Mouse (Mus musculus) right cerebral cortex, adult 2 months (tissue): Measurements from ENCODE around the gene Map7.

Source experiments
- DNase-seq, 2 experiments: peaks; one replicate each; pipeline ENCODE4 v3.0.0; 2021 to 2022; ENCODE audit warnings: low spot score in 2 of 2

Gene Map7

DNA sequence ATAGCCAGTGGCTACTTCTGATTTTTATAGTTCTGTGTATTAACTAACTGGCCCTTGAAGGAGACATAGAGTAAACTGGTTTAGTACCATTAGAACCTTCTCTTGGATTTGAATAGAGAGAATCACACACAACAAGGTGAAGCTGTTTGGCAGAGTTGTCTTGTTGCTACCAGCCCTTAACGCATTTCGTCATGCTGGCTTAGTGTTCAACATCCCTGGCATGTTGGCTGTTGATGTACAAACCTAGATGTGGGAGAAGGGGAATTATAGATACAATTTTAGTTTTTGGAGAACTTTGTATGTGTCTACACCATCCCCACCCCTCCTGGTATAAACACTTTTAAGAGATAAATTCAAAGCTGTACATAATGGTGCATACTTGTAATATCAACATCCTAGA, 37.5 kb downstream of the Map7 start:
- no peak for DNase-seq

DNA sequence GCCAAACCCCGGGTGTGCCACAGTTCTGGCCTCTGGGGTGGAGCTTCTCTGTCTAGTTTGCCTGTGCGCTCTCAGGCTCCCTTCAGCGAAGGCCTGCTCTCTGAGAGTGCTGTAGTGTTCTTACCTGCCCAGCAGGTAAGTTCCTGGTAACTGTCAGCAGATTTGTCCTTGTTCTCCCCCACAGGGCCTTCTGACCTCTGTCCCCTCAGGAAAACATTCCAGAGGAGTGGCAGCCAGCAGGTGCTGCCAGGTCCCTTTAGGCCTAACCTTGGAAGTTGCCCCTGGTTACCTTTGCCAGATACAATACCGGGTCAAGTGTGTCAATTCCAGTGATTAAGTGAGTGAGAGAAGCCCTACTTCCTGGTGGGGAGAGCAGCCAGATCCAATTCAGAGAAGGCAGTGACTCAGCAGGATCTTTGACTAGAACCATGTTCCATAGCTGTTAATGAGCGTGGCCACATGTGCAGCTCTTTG, 38.6 kb downstream of the Map7 start:
- no peak for DNase-seq

DNA sequence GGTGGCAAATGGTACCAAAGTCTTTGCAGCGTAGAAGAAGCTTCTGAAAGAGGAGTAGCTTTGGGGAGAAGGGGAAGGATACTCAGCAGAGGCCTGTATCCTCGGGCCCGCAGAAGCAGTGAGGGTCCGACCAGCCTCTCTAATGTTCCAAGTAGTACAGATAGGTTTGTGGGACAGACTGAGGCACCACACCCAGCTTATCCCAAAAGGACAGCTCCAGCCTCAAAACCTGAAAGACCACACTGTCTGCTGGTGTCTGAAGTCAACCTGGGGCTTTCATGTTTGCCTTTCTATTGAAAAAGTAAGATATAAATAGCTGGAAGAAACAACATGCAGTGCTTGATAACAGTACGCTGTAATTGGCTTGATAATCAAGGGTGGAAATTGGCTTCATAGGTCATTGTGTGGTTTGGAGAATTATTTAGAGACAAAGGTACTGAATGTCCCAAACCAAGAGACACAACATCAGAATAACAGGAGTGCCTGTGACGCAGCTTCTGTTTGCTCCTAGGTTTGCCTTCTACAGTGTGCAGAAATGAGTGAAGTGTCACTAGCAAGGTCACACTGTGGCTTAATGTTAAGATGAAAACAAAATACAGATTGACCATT, 42.0 kb downstream of the Map7 start:
- no peak for DNase-seq

DNA sequence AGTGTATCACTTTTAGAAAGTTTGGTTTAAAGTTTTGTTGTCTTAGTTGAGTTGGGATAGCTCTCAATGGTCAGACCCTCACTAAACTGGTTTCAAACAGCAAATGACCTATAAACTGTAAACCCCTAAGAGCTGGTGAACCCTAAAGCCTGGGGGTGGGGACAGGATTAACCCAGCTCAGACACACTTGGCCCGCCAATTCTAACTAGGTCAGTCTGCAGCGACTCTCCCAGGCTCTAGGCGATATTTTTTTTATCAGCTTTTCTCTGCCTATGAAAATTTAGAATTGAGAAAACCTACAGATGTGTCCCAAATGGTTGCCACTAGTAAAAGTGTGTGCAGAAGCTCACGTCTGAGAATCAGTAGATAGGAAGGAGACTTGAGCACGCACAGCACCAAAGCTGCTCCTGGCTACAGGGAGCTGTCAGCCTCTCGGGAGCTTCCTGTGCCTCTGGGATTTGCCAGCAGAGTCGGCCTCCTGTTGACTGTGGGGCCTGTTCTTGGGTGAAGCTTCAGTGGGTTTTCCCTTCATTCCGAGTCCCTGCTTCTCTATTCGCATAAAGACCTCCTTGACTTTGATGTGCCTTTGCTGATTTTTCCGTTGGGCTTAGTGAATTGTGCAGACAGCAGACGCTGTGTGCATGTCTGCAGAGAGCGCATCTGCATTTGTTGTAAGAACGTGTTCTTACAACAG, 46.7 kb downstream of the Map7 start:
- no peak for DNase-seq

DNA sequence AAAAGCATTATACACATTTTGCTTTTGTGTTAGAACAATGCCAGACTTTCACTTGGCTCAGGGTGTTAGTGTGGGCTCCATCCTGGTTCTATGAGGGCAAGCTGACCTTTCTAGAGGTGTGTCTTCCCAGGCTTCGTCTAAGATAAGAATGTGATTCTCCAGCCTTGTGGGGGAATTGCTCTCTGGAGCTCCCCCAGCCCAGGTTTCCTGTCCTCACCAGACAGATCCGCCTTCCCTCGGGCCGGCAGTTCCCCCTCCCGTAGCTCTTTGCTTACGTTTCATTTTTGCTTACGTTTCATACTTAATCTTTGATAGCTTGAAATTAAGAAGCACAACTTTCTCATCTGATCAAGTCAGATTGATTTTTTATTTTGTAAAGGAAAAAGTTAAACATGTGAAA, 48.8 kb downstream of the Map7 start:
- no peak for DNase-seq

DNA sequence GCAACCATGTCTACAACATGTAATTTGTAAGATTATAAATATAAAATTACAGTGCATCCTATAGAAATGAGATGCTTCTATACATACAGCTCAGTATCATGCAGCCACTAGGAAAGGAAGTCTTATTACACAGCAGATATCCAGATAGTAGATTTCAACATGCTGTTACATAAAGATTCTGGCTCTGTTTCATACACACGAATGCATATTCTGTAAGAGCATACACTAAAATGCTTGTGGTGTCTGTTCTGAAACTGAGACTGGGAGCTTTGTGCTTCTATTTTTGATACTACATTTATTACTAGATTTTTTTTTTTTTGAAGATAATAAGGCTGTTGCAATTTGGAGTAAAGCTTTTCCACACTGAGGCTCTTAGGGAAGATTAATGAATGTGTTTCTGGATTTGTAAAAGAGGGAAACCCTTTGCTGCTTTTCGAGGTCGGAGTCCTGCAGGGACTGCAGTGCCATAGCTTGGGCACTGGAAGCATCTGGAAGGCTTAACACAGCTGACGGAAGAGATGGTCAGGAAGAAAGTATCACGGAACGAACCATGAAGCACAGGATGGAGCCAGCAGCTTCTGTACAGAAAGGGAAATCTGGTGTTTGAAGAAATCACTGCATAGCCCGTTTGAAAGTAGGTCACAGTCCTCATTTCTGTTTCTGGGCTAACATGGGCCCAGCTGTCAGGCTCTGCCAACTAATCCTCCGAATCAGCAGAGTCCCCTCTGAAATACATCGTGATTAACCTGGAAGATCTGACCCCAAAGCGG, 50.9 kb downstream of the Map7 start:
- DNase-seq: no peak

DNA sequence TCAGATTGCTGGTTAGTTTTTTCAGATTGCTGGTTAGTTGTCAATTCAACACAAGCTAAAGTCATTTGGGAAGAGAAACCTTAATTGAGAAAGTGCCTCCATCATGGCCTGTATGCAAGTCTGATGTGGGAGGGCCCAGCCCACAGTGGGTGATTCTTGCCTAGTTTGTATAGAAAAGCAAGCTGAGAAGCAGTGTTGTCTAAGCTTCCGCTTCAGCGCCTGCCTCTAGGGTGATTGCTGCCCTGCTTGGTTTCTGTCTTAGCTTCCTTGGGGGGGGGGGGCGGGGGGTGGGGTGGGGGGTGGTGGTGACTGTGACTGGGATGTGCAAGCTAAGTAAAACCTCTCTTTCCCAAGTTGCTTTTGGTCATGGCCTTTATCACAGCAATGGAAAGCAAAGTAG, 53.0 kb downstream of the Map7 start:
- no peak for DNase-seq

DNA sequence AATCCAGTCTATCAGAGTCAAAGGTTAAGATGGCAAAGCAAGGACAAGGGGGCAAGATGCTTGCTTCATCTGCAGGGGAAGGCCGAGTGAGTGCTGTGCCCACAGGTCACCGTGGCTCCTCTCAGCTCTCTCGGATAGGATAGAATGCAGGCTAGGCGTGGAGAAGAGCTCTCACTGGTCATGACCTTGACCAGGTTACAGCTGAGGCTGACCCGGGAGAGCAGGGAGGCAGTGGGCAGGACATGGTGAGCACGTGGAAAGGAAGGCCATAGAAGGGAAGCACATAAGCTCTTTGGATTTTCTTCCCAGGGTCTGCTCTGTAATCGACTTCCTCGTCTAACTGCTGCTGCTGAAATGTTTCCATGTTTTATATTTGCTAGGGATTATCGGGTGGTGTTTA, 53.9 kb downstream of the Map7 start:
- no peak for DNase-seq

DNA sequence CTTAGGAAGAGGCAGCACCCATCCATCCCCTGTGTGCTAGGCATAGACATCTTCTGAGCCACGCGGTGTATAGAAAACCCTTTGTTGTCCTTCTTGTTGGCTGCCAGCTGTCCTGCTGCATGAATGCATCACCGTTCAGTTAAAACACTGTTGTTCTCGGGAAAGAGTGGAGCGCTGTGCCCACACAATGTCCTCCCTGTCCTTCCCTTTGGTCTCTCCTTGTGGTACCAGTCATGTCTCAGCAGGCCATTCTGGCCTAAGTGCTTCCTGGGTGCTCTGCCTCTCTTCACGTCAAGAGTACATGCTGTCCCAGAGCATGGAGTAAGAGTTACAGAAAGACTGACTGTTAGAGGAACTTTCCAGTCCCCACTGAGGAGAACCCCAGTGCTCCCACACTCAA, 54.5 kb downstream of the Map7 start:
- DNase-seq: no peak

DNA sequence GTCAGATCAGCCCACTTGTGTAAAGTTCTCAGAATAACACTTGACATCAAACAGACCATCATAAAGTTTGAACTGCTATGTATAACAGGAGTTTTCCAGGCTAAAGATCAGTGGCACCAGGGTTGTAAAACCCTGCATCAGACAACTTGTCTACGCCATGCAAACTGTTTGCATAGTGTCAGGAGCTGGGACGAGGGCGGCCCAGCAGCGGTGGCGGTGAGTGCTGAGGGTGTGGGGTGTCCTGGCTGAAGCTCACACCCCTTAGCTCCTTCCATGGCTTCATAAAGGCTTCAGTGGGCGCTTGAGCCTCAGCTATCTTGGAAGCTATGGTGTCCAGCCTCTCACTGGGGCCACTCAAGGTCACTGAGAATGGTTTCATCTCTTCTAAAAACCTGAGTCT, 55.2 kb downstream of the Map7 start:
- no peak for DNase-seq

DNA sequence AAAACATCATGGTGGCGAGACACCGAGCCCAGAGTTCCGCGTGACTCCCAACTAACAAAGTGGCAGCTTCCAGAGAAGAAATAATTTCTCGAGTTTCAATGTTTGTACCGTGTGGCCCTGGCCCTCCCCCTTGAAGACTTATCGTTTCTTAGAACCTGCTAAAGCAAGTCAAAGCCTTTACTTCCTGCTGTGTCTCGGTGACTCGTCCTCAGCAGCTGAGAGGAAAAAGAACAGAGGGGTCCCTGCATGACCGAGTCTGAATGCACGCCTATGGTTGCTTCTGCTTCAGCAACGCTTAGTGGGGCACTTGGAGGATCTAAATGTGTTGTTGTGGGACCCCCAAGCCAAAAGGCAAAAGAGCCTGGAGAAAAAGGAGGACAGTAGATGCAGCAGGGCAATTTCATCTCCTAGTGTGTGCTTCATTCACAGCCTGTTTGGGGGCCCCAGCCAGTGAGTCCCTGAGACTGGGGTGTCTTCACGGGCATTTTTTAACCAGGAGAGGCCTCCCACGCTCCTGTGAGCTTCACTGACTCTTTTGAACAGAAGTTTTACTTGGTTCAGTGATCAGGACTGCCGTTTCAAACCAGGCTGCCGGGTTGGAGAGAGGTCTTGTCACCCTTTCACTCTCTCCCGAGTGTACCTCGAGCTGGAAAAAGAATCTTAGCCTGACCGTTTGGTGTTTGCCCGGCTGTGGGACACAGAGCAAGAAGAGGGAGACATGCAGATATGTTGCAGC, 56.6 kb downstream of the Map7 start:
- no peak for DNase-seq

DNA sequence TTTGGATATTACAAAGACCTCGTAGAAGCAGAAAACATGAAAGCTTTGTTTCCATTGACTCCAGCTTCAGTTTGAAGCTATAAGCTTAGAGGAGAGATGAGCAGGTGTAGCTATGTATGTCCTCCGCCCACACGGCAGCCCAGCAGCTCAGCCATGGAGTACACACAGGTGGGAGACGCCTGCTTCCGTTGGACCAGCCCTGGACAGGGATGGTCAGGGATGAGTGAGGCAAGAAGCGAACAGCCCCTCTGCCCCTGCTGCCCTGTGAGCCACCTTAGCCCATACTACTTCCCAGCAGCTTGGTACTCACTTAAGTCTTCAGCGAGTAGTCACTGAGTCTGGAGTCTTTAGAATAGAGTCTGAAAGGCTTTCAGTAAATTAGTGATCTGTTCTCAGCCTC, 58.7 kb downstream of the Map7 start:
- no peak for DNase-seq

DNA sequence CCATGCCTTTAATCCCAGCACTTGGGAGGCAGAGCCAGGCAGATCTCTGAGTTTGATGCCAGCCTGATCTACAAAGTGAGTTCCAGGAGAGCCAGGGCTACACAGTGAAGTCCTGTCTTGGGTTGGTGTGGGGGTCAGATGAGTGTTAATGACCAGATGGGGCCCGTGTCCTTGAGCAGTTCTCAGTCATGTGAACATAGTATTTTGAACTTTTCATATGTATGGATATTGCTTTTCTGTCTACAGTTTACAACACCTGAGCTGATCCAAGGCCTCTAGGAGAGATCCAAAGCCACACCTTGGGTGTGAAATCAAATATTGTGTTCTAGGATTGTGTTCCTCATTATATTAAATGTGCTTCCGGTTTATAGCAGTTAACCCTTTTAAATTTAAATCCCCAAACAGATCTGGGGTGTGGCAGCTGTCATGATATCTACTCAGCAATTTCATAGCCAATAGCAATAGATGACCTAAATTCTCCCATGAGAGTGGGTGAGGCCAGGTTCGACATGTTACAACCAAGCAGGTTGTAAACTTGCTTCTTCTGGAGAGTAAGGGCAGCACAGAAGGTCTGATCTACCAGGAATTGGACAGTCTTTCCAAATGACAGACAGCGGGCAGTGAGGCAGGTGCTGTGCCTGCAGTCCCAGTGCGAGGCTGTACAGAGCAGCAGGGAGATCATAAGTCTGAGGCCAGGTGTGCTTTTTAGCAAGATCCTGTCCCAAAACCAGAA, 61.5 kb downstream of the Map7 start:
- no peak for DNase-seq

DNA sequence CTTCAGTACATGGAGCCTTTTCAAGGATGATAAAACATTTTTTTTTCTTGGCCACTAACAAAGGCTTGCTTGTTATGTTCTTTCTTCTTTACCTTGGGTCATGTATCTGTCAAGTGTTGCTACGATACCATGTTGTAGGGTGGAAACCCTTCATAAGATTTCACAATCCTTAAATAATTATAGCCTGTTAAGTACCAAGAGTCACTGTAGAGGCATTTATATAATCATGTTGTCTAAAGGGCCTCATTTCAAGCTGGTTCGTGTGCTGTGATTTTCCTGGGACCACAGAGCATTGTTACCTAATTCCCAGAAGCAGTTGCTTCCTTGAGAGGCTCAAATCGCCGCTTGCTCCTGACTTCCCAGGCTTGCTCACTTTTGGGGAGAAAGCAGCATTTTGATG, 66.1 kb downstream of the Map7 start:
- DNase-seq: no peak

DNA sequence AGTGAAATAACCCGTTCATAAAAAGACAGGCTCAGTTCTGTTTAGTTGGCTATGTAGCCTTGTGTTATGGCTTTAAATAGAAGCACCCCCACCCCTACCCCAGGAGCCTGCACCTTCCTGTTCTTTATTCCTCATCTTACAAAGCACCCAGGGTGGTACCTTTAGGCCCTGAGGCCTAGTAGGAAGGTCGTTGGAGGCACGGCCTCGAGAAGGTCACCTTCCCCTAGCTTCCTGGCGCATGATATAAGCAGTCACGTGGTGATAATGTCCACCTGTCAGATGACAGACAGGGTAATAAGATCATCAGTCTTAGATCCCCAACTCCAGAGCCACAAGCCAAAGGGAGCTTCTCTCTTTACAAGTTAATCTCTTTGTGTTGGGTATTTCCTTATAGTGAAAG, 68.7 kb downstream of the Map7 start:
- DNase-seq: no peak

DNA sequence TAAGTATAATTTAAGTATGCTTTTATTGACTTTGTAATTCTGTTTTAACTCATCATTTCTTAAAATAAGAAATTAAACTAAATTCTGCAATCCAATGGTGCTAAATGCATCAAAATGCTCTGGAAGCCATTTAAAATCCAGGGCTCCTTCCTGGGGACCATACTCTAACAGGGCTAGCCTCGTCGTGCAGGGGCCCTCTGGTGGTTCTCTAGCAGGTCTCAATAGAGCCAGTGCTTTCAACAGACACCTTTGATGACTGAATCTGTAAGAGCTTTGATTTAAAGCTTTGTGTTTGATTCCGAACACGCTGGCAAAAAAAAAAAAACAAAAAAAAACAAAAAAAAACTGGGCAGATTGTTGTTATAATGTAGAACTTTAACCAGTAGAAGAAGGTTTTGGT, 70.6 kb downstream of the Map7 start:
- no peak for DNase-seq

DNA sequence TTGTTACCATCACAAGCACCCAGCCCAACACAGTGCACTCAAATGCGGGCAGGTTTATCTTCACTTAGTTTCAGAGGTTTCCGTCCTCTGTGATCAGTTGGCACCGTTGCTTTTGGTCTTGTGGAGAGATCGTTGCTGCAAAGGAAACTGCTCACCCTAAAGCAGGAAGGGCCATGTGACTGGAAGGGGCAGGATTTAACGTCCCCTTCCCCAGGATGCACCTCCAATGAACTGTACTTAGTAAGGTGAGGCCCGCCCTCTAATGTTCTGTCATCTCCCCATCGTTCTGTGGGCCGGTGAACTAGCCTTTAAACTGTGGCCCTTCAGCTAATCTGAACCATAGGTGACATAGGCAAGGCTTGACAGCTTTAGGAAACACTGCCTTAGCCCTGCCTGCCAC, 71.3 kb downstream of the Map7 start:
- no peak for DNase-seq

DNA sequence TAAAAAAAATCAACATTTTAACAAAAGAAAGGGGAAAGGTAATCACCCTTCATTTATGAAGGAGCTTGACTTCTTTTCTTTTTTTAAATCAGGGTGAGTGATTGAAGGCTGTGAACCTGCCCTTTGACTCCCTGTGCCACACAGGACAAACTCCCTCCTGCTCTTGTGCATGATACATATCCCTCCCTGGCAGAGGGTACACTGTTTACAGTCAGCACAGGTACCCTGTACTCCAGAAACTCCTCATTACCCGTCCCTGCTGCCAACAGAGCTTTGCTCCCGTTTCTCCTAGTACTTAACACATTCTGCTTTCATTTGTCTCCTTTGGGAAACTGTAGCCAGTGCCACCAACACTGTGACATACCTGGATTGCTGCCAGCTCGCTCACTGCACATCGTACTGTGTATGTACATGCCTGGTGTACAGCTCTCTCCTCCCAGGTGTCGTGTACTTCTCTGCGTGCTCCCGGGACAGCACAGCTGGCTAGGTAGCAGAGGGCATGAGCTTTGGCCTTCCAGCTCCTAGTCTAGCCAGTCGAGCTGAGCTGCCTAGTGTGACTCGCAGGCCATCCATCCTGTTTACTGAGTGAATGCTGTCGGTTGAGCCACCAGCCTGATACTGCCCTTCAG, 72.3 kb downstream of the Map7 start:
- no peak for DNase-seq

DNA sequence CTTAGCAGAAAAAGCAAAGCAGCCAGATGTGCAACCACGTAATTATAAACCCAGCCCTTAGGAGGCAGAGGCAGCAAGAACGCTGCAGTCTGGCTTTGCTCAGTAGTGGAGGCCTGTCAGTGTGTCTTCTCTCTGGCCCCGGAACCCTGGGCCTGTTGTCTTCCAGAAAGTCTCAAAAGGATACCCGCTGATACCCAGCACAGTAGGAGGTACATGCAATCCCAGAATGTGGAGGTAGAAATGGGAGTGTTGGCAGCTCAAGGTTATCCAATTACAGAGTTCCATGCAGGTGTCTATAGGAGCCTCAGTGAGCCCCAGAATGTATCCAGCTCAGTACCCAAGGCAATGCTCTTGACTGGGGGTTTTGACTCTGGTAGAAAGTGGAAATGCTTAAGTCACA, 73.7 kb downstream of the Map7 start:
- no peak for DNase-seq

DNA sequence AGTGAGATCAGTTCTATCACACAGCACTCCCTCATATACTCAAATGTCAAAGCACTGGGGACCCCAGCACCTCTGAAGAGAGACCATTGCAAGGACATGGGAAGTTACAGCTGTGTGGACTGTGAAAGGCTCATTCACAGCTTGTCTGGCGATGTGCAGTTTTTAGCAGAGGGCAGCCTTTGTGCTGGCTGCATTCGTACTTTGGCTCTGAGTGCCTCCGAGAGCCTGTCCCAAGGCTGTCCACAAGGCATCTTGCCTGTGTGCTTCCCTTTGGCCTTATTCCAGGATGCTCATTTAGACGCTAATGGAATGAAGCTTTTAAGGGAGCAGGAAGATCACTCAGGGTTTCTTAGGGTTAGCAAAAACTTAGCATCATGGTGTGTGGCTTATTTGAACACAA, 78.5 kb downstream of the Map7 start:
- DNase-seq: no peak

DNA sequence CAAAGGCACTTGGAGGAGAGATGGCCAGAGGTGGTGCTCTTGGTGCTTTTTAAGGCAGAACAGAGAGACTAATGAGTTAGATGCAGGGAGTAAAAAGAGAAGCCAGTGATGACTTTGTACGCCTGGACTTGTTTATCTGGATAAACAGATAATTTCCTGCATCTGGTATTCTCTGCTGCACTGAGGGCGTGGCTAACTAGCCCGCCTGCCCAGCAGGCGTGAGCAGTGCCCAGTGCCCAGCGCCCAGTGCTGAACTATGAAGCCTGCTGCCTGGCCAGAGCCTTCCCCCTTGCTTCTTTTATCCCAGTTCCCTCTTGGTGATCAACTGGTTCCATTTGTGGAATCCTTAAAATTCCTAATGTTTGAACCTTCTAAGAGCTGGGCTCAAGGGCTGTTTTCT, 81.8 kb downstream of the Map7 start:
- DNase-seq: no peak
